Mouse (Mus musculus): Measurements from ENCODE around the gene Gm6121. TPM values are rescaled to one million over a fixed set of nuclear protein-coding genes. Genes with fewer than 3 reads are reported as not detected.

Gm6121 gene
- not detected for polyA plus RNA-seq (2017; shearing (Covaris generic))

DNA sequence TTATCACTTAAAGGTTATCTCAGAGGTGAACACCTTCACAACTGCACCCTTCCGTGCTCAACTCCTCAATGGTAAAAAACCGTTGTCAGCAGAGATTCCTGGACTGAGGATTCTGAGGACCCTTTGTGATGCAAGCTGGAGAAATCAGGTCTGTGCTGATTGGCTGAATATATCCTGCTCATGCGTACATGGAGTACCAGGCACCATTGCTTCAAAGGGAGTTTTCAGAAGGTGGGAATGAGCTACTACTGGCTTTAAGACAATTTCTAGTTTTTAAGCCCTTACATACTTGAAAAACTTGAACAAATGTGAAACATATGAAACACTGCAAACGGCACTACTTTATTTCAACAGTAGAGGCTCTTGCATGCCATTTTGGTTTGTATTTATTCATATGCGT is at the start of gene Gm6121:
Gm6121 (minus strand) TSS at position 101 of the 400 bp plus-strand sequence.

Other genes with a start within 250 kb of the Gm6121 start
- not detected for gene Gm14525, start 233.1 kb downstream of the Gm6121 start, polyA plus RNA-seq (2017; shearing (Covaris generic))

Data from inflammation-experienced regulatory T-cells, adult 16 weeks (primary cell).